Mouse (Mus musculus) brain, adult 2 months (tissue): ENCODE measurements around the gene Ctxn1.
A peak's percentile ranks its signal among the peaks of the same experiment; 100 is the strongest.
"Not testable (repeated sequence)": the region's sequence is repeated elsewhere in the genome, so short reads cannot be mapped to it uniquely, and the experiment has no call there.

Experiments
- DNase-seq: peaks from one replicate; pipeline ENCODE4 v3.0.0; 2011; ENCODE audit warnings: low read depth, low spot score

Ctxn1 gene

GRCm38 (mm10) chr8:4259125-4259804, at the start of gene Ctxn1:
Gene Ctxn1 (minus strand): TSS chr8:4259274.
- peak; percentile 92 for DNase-seq

- DNase-seq, result no peak
Observed at GRCm38 (mm10) chr8:4305838-4306237, 46.8 kb upstream of the Ctxn1 start.

GRCm38 (mm10) chr8:4304124-4304547, 45.1 kb upstream of the Ctxn1 start:
- no peak for DNase-seq

GRCm38 (mm10) chr8:4297822-4298221, 38.7 kb upstream of the Ctxn1 start:
- no peak for DNase-seq

GRCm38 (mm10) chr8:4292738-4293137, 33.7 kb upstream of the Ctxn1 start:
- DNase-seq, result no peak

- DNase-seq, result no peak
Observed at GRCm38 (mm10) chr8:4276111-4276465, 17.0 kb upstream of the Ctxn1 start.

GRCm38 (mm10) chr8:4275275-4276110, 16.4 kb upstream of the Ctxn1 start, which contains the start of gene Timm44:
Gene Timm44 (minus strand): TSS chr8:4275913.
- DNase-seq, result peak; percentile 99

GRCm38 (mm10) chr8:4269609-4270008, 10.5 kb upstream of the Ctxn1 start:
- no peak for DNase-seq

GRCm38 (mm10) chr8:4267627-4268026, 8.6 kb upstream of the Ctxn1 start:
- DNase-seq, result no peak

GRCm38 (mm10) chr8:4265160-4265914, 6.3 kb upstream of the Ctxn1 start:
- DNase-seq, result peak; percentile 70

GRCm38 (mm10) chr8:4263105-4263791, 4.2 kb upstream of the Ctxn1 start:
- DNase-seq, result peak; percentile 88

GRCm38 (mm10) chr8:4259805-4260170, 714 bp upstream of the Ctxn1 start:
- no peak for DNase-seq

- DNase-seq, result peak; percentile 29
Observed at GRCm38 (mm10) chr8:4258678-4259077, 396 bp downstream of the Ctxn1 start.

- peak; percentile 77 for DNase-seq
Observed at GRCm38 (mm10) chr8:4258233-4258632, 841 bp downstream of the Ctxn1 start.

GRCm38 (mm10) chr8:4257350-4257749, 1.7 kb downstream of the Ctxn1 start:
- DNase-seq, result no peak

GRCm38 (mm10) chr8:4256911-4257310, 2.2 kb downstream of the Ctxn1 start:
- DNase-seq, result peak; percentile 97

- DNase-seq, result not testable (repeated sequence)
Observed at GRCm38 (mm10) chr8:4255471-4255870, 3.6 kb downstream of the Ctxn1 start.

GRCm38 (mm10) chr8:4254001-4254400, 5.1 kb downstream of the Ctxn1 start:
- peak; percentile 88 for DNase-seq

- DNase-seq, result peak; percentile 98
Observed at GRCm38 (mm10) chr8:4252934-4253841, 5.9 kb downstream of the Ctxn1 start, which contains the start of gene Snapc2. Gene Snapc2 (plus strand): TSS chr8:4253080.

- no peak for DNase-seq
Observed at GRCm38 (mm10) chr8:4252116-4252760, 6.8 kb downstream of the Ctxn1 start.
